Mouse (Mus musculus): ENCODE results near the gene Hspe1. TPM values are rescaled to one million over a fixed set of nuclear protein-coding genes. Genes with fewer than 3 reads are reported as not detected.

The Hspe1 gene
- polyA plus RNA-seq (2017; shearing (Covaris generic)) = 266 TPM

GRCm38 (mm10) chr1:55087932-55088610, at the start of gene Hspe1, which contains the start of gene Hspd1:
Hspe1 (plus strand) TSS chr1:55088132.
Hspd1 (minus strand) TSS chr1:55088243.

DNA sequence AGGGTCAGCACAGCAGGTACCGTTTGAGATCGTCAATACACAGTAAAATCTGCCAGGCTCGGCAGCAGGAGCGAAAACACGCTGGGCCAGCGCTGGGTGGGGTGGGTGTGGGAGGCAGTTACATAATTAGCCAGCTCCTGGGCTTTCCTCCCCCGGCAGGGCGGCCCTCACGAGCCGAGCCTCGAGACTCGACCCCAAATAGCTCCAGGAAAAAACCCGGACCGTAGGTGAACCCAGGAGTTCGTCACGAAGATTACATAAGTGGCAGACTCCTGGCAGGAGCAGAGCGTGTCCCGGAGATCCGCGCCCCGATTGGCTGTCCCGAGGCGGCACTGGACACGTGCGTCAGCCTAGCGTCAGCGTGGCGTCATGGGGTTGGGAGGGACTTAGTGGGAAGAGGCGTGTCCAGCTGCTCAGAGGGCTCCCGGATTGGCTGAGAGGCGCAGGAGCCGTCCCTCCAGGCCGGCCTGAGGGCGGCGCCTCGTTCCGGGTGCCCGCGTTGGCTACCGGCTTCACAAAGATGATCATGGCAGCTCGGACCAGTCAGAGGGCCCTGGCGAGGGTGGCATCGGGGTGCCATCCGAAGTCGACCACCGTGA, 35.5 kb upstream of the Hspe1 start, which contains the start of gene Coq10b:
Coq10b (plus strand) TSS at position 416 of the 599 bp plus-strand sequence.

GRCm38 (mm10) chr1:55130943-55131401, 43.0 kb downstream of the Hspe1 start, which contains the start of gene Mob4:
Mob4 (plus strand) TSS chr1:55131231.

Other genes with a start within 250 kb of the Hspe1 start
- 452 TPM for gene Ankrd44, start 161.7 kb upstream of the Hspe1 start, polyA plus RNA-seq (2017; shearing (Covaris generic))
- gene Sf3b1, start 60.7 kb upstream of the Hspe1 start, polyA plus RNA-seq (2017; shearing (Covaris generic)) = 727 TPM
- 368 TPM for gene Coq10b, start 35.4 kb upstream of the Hspe1 start, polyA plus RNA-seq (2017; shearing (Covaris generic))
- 160 TPM for gene Hspd1, start 111 bp downstream of the Hspe1 start, polyA plus RNA-seq (2017; shearing (Covaris generic))
- gene Mob4, start 43.1 kb downstream of the Hspe1 start, polyA plus RNA-seq (2017; shearing (Covaris generic)) = 130 TPM
- 1.3 TPM for gene Rftn2, start 138.7 kb downstream of the Hspe1 start, polyA plus RNA-seq (2017; shearing (Covaris generic))
- gene Mars2, start 149.0 kb downstream of the Hspe1 start, polyA plus RNA-seq (2017; shearing (Covaris generic)) = 2.2 TPM

All from effector memory CD4-positive, alpha-beta T cell, adult 5 months (primary cell).